Mouse (Mus musculus) erythroblast, embryonic 14.5 days (primary cell): Measurements from ENCODE around the gene P3h1. TPM values are rescaled to one million over a fixed set of nuclear protein-coding genes. Genes with fewer than 3 reads are reported as not detected.

ENCODE experiments used
- H3K27me3 ChIP-seq: 2 replicates; pipeline ENCODE4 v1.6.1; 2012; ENCODE audit warnings: inconsistent platforms; ENCODE audit not compliant: control insufficient read depth
- H3K36me3 ChIP-seq: 2 replicates; pipeline ENCODE4 v1.6.1; 2012; ENCODE audit warnings: mild to moderate bottlenecking, inconsistent platforms; ENCODE audit not compliant: control insufficient read depth
- H3K4me1 ChIP-seq: 2 replicates; pipeline ENCODE4 v1.6.1; 2012; ENCODE audit warnings: inconsistent platforms; ENCODE audit not compliant: control insufficient read depth
- H3K4me3 ChIP-seq: replicated peaks from 2 replicates; pipeline ENCODE3; 2012; ENCODE audit warnings: moderate library complexity, mild to moderate bottlenecking, inconsistent platforms
- H3K9me3 ChIP-seq: 2 replicates; pipeline ENCODE4 v1.6.1; 2012; ENCODE audit warnings: low read length, inconsistent platforms, mixed read lengths; ENCODE audit not compliant: control insufficient read depth
- GATA1 ChIP-seq: IDR thresholded peaks from 2 replicates; pipeline ENCODE4 v1.6.1; 2012; ENCODE audit warnings: low read length, inconsistent platforms, mixed read lengths
- TAL1 ChIP-seq: IDR thresholded peaks from 3 replicates; pipeline ENCODE4 v1.6.1; 2012; ENCODE audit warnings: low read length, inconsistent platforms, mixed read lengths
- polyA plus RNA-seq: library from polyadenylated mRNA; stranded (reverse); fragments of >175 nt; gene quantifications from 2 replicates; pipeline ENCODE4 v1.2.3, GENCODE M21; 2012

P3h1 gene
- polyA plus RNA-seq, 1 experiment = 0.17 TPM

- peaks cover 36% of the 10 kb centered on the region for H3K36me3 ChIP-seq
- TF ChIP-seq GATA1 = no peak
- TF ChIP-seq TAL1 = no peak
- H3K9me3 ChIP-seq = no peaks in the 10 kb centered on the region
- H3K4me1 ChIP-seq = peaks cover 6% of the 10 kb centered on the region; the same call in 1 of the 2 replicates
- H3K27me3 ChIP-seq = no peaks in the 10 kb centered on the region
- H3K4me3 ChIP-seq = no peak overlapping the region
These were observed 13.2 kb downstream of the P3h1 start for GRCm38 (mm10) chr4:119245961-119246360.

DNA sequence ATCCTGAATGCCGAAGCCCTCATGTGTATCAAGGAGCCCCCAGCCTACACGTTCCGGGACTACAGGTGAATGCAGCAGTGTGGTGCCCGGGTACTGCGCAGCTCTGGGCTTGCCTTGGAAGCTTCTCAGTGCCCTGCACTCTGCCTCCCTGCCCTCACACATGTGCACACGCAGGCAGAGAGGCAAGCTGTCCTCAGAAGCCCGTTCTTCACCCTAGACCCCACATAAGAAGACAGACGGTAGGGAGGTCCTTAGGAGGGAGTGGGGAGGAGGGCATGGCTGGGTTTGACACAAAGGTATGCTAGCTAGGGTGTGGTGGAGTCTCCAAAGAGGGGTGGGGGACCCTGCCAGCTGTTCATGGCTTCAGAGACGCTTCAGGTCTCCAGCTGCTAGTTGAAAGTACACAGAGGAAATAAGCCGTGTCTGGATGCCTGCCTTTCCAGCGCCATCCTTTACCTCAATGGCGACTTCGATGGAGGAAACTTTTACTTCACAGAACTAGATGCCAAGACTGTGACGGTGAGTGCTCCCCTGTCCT, 14.0 kb downstream of the P3h1 start:
- H3K36me3 ChIP-seq = peaks cover 29% of the 10 kb centered on the region; the same call in 1 of the 2 replicates

DNA sequence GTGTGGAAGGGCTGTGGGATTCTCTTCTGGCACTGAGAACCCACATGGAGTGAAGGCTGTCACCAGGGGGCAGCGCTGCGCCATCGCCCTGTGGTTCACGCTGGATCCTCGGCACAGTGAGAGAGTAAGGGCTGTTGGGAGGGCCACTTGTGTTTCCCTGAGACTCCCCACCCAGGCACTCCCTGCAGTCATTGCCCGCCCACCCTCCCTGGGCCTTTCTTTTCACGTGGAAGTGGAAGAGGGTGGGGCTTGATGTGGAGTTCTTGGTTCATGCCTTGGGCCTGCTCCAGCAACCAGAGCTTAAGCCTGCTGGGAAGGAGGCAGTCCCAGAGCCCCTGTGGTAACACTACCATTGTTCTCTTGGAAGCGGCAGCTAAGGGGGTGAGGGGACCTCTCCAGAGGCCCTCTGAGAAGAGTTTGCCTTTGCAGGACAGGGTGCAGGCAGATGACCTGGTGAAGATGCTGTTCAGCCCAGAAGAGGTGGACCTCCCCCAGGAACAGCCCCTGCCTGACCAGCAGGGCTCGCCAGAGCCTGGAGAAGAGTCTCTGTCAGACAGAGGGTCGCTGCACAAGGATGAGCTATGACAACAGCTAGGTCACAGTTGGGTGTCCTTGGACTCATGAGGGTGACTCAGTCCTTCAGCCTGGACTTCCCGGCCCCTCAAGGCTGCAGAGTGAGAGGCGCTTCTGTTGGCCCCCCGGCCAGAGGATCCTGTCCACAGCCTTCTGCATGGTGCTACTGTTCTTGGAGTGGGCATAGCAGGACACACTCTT, 14.9 kb downstream of the P3h1 start:
- no peak overlapping the region for H3K4me3 ChIP-seq
- H3K9me3 ChIP-seq = no peaks in the 10 kb centered on the region
- H3K36me3 ChIP-seq = peaks cover 23% of the 10 kb centered on the region; the same call in 1 of the 2 replicates
- no peaks in the 10 kb centered on the region for H3K4me1 ChIP-seq
- TF ChIP-seq TAL1 (no peak), GATA1 (no peak)
- H3K27me3 ChIP-seq = no peaks in the 10 kb centered on the region

More for the DNA sequence above, 14.0 kb downstream of the P3h1 start:
- H3K27me3 ChIP-seq = no peaks in the 10 kb centered on the region
- no peak for TF ChIP-seq TAL1
- no peak for TF ChIP-seq GATA1
- H3K4me3 ChIP-seq = no peak overlapping the region
- H3K4me1 ChIP-seq = peaks cover 4% of the 10 kb centered on the region; the same call in 1 of the 2 replicates
- H3K9me3 ChIP-seq = no peaks in the 10 kb centered on the region

GRCm38 (mm10) chr4:119248407-119248965, 15.8 kb downstream of the P3h1 start:
- Histone ChIP-seq H3K4me3 (no peak overlapping the region), H3K4me1 (no peaks in the 10 kb centered on the region), H3K27me3 (no peaks in the 10 kb centered on the region), H3K9me3 (no peaks in the 10 kb centered on the region), H3K36me3 (peaks cover 23% of the 10 kb centered on the region; the same call in 1 of the 2 replicates)
- TF ChIP-seq TAL1 (no peak), GATA1 (no peak)

DNA sequence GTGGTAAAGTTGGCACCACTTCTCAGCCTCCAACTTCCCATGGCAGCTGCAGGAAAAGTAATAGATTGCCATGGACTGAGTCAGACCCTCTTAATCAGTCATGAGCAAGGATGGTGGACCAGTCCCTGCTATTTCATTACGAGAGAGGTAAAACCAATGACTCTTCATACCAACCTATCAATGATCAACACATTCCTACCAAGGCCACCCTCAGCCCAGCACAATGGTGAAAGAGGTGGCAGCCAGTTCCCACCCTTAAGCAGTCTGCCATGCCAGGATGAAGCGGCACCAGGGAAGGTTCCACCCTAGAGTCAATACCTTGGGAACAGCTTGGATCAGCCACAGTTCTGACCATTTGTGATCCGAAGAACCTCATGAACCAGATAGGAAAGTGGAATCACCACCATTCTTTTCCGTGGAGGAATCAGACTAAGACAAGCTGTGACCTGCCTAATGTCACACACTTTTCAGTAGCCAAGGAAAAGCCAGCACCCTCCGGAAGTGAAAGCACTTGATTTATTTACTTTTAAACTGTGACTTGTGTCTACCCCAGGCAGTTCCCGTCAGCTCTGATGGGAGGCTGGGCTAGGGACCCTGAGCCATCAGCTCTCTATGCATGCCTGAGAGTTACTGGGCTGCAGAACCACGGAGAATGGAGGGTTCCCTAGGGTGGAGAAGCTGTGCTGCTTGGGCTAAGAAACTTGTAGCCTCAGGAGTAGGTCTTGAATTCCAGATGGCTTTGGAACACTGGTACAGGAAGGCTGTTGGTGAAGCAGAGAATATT, 19.5 kb downstream of the P3h1 start:
- Histone ChIP-seq H3K4me1 (no peaks in the 10 kb centered on the region), H3K27me3 (no peaks in the 10 kb centered on the region), H3K36me3 (peaks cover 2% of the 10 kb centered on the region; the same call in 1 of the 2 replicates), H3K9me3 (no peaks in the 10 kb centered on the region), H3K4me3 (no peak overlapping the region)
- TF ChIP-seq GATA1 (no peak), TAL1 (no peak)

DNA sequence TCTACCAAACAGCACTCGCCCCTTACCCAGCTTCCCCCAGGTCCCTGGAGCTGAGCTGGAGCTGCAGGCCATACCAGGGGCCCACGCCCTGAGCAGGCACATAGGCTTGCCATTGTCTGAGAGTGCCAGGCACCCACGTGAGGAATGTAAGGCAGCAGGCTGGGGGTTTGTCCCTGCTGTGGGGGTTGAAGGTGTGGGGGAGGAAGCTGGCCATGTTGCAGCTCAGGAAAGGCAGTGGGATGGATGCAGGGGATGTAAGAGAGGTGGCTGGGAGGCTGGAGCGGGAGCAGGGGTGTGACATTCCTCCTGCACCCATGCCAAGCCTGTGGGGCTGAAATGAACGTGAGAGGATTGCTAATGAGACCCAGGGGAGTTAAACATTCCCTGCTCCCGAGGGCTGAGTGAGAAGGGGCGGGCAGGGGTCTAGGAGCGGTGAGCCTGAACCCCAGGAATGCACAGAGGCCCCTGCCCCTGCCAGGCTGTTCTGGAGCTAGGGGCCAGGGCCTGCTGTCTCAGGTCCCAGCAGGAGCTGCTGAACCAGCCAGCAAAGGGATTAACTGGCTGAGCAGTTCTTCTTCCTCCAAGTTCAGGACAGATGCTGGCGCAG, 21.4 kb downstream of the P3h1 start:
- Histone ChIP-seq H3K4me1 (no peaks in the 10 kb centered on the region), H3K27me3 (no peaks in the 10 kb centered on the region), H3K4me3 (no peak overlapping the region), H3K9me3 (no peaks in the 10 kb centered on the region), H3K36me3 (no peaks in the 10 kb centered on the region)
- TF ChIP-seq GATA1 (no peak), TAL1 (no peak)

- H3K27me3 ChIP-seq = no peaks in the 10 kb centered on the region
These were observed 22.6 kb downstream of the P3h1 start, which contains the start of gene Cldn19 for GRCm38 (mm10) chr4:119255351-119255750. Gene Cldn19 (plus strand): TSS chr4:119255414.

GRCm38 (mm10) chr4:119257083-119257482, 24.4 kb downstream of the P3h1 start:
- no peaks in the 10 kb centered on the region for H3K36me3 ChIP-seq
- TF ChIP-seq GATA1 (no peak), TAL1 (no peak)
- H3K9me3 ChIP-seq = no peaks in the 10 kb centered on the region
- H3K4me3 ChIP-seq = no peak overlapping the region
- no peaks in the 10 kb centered on the region; the same call in 1 of the 2 replicates for H3K4me1 ChIP-seq
- no peaks in the 10 kb centered on the region; the same call in none of the 2 replicates for H3K27me3 ChIP-seq

More at GRCm38 (mm10) chr4:119255351-119255750, 22.6 kb downstream of the P3h1 start, which contains the start of gene Cldn19:
- TF ChIP-seq TAL1 = no peak
- no peak for TF ChIP-seq GATA1
- Histone ChIP-seq H3K4me1 (no peaks in the 10 kb centered on the region; the same call in 1 of the 2 replicates), H3K4me3 (no peak within 1 kb of the TSS), H3K9me3 (no peaks in the 10 kb centered on the region), H3K36me3 (no peaks in the 10 kb centered on the region)
